Mouse (Mus musculus) right cerebral cortex, adult 18-20 months (tissue): ENCODE results near the gene Myof.
A peak's percentile ranks its signal among the peaks of the same experiment; 100 is the strongest.

Experiments
- DNase-seq: peaks from one replicate; pipeline ENCODE4 v3.0.0; 2022; ENCODE audit warnings: mixed read lengths

Gene Myof

GRCm38 (mm10) chr19:38043281-38043981 is at the start of gene Myof:
Gene Myof, minus strand, starts transcription at chr19:38043577.
- peak; percentile 19 for DNase-seq

- DNase-seq: no peak
Observed at GRCm38 (mm10) chr19:38091512-38091985, 48.2 kb upstream of the Myof start.

GRCm38 (mm10) chr19:38089358-38089757 is 46.0 kb upstream of the Myof start:
- DNase-seq: no peak

GRCm38 (mm10) chr19:38086948-38087551 is 43.7 kb upstream of the Myof start:
- DNase-seq: peak; percentile 14

DNA sequence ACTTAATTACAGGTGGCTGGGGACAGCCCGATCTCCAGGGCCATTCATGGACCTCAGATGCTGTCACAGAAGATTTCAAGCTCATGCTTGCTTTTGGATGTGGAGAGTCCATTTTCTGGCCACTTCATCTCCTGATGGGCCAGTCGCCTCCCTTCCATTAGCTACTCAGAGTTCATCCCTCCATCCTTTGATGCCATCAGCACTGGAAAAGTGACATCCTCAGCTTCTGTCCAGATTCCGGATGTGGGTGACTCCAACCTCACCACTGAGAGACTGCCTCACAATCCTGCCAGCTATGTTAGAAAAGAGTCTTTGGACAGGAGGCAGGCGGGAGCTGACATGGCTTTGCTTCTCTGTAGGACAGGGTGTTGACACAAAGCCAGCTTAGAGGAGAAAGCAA is 42.5 kb upstream of the Myof start:
- DNase-seq: no peak

DNA sequence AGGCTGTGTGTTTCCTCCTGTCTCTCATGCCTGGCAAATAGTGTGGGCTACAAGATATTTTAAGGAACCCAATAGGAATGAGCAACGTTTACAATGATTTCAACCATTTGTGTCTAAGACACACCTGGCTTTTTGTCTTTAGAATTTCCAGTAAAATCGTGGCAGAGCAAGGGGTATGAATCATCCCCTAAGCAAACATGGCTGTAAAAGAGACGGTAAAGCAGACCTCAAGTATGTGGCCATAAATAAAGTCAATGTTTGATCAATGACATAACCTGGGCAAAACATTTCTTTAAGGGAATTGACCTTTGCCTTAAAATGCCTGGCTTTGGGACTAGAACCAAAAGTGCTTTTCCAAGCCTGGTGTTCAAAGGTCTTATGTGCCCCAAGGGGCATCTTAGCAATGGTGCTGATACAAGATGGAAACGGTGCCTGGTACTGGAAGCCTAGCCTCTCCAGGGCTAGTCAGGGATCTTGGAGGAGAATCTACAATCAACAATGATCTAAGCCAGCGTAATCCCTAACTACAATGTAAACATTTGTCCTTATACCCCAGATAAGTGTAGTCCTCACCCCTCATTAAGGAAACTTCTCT is 39.7 kb upstream of the Myof start:
- no peak for DNase-seq

GRCm38 (mm10) chr19:38081361-38081760 is 38.0 kb upstream of the Myof start:
- DNase-seq: no peak

DNA sequence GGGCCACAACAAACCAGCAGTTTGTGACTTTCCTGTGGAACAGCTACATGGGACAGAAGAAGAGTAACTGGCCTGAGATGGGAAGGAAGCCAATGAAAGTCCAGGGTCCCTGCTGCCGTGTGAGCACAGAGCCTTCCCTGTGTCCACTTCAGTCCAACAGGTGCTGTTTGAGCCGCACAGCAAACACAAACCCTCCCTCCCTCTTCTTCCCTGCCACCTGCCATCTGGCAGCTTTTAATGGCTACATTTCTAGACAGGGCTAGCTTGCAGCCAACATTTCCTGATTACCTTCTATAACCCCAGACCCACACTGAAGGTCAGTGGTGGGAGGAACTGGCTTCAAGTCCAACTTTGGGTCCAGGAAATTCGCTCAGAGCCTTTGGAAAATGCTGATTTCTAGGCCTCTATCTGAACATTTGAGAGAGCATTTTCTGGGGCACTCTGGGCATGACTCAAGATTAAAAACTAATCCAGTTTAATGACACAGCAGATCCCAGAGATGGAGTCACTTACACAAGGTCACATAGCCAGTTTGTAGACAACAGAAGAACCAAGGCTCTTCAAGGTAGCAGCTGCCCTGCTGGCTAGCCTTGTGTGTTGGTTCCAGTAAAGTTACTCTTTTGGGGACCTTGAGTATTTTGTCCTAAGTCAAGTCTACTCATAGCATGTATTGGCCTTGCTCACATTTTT is 34.6 kb upstream of the Myof start:
- DNase-seq: no peak

- no peak for DNase-seq
Observed at GRCm38 (mm10) chr19:38076251-38076650, 32.9 kb upstream of the Myof start.

DNA sequence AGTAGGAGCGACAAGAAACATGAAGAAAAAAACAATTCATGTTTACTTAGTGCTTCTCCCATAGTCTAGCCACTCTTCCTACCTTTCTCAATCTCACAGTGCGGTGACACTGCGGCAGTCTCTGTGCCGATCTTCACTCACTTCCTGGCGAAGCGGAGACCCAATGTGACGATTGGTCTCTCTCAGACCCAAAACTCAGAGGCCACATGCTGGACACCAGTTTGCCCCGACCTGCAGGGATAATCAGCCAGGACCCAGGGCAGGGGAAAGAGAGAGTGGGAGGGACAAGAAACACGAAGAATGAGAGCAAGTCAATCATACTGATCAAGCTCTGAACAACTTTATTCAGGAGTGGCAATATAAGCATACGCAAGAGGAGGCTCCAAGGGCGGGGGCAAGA is 31.7 kb upstream of the Myof start:
- DNase-seq: no peak

GRCm38 (mm10) chr19:38073226-38073625 is 29.8 kb upstream of the Myof start:
- DNase-seq: no peak

GRCm38 (mm10) chr19:38064051-38064450 is 20.7 kb upstream of the Myof start:
- DNase-seq: no peak

GRCm38 (mm10) chr19:38063201-38063600 is 19.8 kb upstream of the Myof start:
- no peak for DNase-seq

DNA sequence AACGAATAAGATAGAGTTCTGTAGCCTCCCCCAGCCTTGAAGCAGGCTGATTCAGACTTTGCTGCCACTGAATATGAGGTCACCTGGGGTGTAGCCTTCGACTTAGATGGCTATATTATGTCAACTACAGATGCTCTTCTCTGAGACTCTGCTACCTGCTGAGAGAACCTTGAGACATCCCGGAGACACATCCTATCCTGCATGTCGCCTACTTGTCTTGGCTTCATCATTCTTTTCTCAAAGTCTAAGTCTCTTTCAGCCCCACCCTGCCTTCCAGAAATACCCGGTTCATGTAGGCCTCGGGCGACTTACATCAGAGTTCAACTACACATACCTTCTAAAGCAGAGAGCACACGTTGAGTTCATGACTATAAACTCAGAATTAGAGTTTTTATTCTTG is 13.6 kb upstream of the Myof start:
- DNase-seq: no peak

- DNase-seq: no peak
Observed at GRCm38 (mm10) chr19:38056276-38056675, 12.9 kb upstream of the Myof start.

DNA sequence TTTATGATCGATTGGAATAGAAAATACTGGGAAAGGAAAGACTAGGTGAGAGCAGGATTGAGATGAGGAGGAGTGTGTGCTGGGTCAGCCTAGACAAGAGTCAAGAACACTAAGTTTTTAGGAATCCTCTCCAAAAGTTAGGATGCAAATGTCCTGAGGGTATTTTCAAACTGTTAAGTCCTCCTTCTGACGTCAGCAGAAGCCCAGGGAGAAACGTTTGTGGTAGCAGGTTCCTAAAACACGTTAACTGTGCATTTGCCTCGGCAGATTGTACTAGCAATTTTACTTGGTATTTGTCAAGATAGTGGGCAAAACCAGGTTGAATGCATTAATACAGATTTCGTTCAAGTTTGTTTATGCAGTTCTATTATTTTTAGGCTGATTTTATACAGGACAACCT is 12.4 kb upstream of the Myof start:
- DNase-seq: no peak

- peak; percentile 96 for DNase-seq
Observed at GRCm38 (mm10) chr19:38054720-38055192, 11.4 kb upstream of the Myof start, which contains the start of gene Cep55. Gene Cep55, plus strand, starts transcription at chr19:38055011.

- DNase-seq: peak; percentile 69
Observed at GRCm38 (mm10) chr19:38054149-38054719, 10.9 kb upstream of the Myof start.

GRCm38 (mm10) chr19:38053227-38054041 is 10.1 kb upstream of the Myof start:
- no peak for DNase-seq

GRCm38 (mm10) chr19:38049686-38050085 is 6.3 kb upstream of the Myof start:
- no peak for DNase-seq

DNA sequence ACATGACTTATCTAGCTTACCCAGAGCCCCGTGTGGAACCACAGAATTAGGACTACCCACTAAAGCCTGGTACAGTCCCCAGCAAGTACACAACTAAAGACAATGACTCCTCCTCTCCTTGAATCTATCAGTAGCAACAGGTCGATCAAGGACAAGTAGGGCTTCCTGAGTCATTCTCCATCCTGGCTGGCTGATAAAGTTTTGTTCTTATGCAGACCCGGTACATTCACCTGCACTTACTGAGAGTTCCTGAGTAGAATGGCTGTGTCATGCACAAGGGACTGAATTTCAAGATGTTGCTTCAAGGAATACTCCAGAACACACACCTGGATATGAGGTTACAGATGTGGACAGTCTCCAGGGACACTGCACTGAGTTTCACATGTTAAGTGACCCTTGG is 1.8 kb upstream of the Myof start:
- DNase-seq: no peak

DNA sequence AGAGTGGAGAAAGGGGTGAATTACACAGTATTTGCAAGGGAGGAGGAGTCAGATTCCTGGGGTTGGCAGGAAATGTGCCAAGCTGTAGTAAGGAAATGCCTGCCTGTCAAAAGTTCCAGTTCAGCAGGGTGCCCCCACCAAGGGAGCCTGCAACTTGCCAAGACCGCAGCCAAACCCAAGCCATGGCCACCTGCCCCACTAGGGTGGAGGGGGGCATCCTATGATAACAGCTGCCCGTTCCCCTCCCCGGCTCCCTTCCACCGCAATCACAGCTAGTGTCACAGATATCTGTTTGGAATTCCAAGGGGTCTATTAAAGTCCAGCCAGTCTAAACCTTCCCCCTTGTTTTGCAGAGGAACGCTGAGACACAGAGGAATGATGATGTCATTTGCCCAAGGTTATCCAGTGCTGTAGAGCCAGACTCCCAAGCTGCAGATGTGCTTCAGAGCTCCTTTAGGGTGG is 1.1 kb downstream of the Myof start:
- no peak for DNase-seq
